Mouse (Mus musculus) left cerebral cortex, postnatal 10 days (tissue): Measurements from ENCODE around the gene Tada2a. TPM values are rescaled to one million over a fixed set of nuclear protein-coding genes. Genes with fewer than 3 reads are reported as not detected.

Source experiments
- DNase-seq, 2 experiments: peaks; one replicate each; pipeline ENCODE4 v3.0.0; 2021 to 2022; ENCODE audit warnings: low spot score in 2 of 2, mixed read lengths in 1 of 2; ENCODE audit errors: extremely low spot score in 1 of 2
- intact Hi-C: fragments of 180-260 bp; cut with DNase I; formaldehyde crosslinking; loops from one replicate; pipeline ENCODE4 v1.15.1; 2025
- total RNA-seq, 2 experiments: library from RNA; stranded (reverse); gene quantifications; 2 replicates each; pipeline ENCODE4 v1.2.3; 2021

Gene Tada2a
- total RNA-seq, 2 experiments from 2014 or later = 37.8 to 39.6 TPM

DNA sequence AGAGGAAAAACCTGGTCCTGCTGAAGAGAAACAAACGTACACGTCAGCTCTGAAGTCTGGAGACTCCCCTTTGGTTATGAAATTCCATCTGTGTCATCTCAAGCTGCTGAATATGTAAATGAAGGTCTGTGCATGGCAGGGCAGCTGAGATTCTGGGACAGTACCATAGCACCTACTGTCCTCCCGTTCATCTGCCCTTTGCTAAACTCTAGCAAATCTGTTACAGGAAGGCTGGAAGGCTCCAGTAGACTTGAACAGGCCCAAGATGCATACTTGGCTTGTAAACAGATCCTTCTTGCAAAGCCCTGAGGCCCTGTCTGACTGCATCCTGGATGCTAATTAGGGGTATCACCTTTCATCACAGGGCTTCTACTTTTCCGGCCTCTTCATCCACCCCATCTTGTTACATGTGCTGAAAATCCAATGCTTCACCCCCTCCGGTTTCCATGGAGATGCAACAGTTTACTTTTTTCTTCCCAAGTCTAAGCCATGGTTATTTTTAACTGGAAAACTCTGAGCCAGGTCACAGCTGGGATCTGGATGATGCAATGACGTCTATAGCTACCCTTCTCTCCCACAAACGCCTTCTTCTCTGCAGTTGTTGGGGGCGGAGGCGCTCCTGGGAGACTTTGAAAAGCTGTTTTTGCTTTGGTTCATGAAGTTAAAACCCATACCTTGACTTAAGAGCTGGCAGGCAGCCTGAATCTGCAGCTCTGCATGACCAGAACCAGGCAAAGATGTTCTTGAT, 56.3 kb downstream of the Tada2a start:
- intact Hi-C loops = no loop called here
- peak; percentile 47 to 70 for DNase-seq

DNA sequence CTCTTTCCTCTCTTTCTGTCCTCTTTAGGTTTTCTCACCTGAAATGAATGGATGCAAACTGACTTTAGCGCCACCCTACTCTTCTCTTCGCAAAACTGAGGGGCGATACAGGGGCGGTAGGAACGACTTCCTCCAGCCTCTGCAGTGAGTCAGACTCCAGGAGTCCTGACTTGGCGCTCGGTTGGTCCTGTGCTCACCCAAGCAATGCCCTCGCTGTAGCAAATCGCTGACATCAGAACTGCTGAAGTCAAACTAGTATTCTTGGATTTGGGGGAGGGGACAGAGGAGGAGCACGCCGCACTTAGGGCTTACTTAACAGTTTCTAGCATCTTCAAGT, 60.4 kb downstream of the Tada2a start, which contains the start of gene Dusp14:
Dusp14 (minus strand) TSS at position 228 of the 337 bp plus-strand sequence.
- DNase-seq = no peak
- intact Hi-C loops = no loop called here

DNA sequence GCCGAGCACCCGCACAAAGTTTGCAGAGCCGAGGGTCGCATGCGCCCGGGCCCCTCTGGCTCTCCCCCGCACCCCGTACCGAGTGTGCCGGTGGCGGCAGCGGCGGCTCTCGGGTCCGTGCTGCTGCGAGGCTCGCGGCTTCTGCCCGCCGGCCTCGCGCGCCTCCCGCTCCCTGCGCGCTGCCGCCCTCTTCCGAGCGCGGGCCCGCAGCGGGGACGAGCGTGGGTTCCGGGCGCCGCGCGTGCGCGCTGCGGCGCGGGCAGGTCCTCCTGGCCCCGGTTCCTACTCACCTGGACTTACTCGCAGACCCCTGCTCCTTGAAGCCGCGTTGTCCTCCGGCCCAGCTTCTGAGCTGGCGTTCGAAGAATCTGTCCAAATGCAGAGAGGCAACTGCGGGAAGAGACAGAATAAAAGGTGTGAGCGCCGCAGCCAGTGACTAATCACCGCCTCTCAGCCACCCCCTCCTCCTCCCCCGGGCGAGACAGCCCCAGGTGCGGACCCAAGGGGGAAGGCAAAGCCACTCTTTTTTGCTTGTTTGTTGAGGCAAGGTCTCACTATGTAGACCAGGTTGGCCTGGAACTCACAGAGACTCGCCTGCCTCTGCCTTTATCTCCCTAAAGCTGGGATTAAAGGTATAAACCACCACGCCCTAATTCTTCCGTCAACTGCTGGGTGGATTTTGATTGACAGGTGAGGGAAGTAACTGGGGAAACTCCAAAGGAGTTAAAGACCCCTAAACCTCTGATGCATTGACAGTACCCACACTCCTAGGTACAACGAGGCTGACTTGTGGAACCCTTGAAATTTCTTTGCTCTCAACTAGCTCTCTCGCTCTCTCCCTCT, 61.0 kb downstream of the Tada2a start:
- intact Hi-C loops = no loop called here
- DNase-seq = peak in 1 of 2 experiments; percentile 64

DNA sequence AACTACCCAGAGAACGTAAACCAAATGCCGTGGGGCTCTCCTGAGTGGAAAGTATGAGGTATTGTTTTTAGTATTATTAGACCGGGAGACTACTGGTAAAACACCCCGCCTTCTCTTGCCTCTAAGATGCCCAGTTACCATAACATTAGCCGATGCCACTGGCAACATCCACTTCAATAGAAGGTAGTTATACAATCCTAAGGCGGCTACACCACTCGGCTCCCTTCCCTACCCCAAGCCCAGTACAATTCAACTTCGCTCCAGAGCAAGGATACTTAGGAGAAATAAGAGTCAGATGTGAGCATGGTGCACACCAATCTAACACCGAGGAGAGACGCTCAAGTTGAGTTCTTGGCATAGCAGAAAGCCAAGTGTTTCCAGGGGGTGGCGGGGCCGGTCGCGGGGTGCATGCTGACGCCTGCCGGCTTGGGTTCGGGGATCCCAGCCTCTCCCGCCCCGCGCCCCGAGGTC, 61.6 kb downstream of the Tada2a start:
- DNase-seq = no peak
- intact Hi-C loops = no loop called here

DNA sequence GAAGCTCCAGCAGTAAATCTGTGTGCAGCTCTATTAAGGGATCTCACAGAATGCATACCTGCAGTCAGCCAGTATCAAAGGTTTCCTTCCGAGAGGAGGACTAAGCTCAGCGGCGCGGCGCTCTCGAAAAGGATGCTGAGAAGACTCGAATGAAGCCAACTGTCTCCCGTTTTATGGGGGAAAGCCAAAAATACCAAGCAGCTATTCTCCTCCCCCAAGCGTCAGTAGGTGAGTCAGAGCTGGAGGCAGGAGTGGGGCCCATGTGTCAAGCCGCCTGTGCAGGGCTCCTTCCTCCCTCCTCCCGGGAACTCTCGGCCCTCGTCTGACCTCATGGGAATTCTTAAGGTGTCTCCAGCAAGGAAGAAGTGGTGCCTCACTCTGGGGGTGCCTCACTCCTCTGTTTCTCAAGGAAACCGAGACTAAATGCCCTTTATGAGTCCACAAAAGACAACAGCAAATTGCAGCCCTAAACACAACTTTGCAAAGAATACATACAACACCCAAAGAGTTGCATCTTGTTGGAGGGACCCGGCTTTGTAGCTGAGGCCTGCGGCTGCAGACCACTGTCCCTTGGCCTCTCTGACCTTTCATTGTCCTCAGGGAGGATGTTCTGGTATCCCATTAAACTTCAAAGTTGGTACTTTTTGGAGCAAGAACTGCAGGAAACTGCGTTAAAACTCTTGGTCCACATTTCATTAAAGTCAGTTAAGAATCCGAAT, 62.3 kb downstream of the Tada2a start:
- peak; percentile 50 to 54 for DNase-seq
- intact Hi-C loops = no loop called here

DNA sequence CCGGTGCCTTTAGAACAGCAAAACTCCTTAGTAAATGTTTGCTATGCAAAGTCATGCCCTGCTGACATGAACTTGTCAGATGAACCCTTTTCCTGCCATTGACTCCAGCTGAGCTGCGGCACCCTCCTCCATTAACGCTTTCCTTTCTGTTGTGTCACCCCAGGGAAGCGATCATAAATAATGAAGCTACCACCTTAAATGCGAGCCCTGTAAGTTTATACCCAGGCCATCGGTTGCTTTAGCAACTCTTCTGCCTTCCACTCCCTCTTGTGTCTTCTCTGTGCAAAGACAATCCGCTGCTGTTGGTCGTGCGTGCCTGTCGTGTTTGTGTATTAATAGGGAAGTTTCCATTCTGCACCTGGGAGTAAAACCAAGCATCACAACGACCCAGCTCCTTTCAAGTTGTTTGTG, 63.3 kb downstream of the Tada2a start:
- intact Hi-C loops = no loop called here
- DNase-seq = no peak

DNA sequence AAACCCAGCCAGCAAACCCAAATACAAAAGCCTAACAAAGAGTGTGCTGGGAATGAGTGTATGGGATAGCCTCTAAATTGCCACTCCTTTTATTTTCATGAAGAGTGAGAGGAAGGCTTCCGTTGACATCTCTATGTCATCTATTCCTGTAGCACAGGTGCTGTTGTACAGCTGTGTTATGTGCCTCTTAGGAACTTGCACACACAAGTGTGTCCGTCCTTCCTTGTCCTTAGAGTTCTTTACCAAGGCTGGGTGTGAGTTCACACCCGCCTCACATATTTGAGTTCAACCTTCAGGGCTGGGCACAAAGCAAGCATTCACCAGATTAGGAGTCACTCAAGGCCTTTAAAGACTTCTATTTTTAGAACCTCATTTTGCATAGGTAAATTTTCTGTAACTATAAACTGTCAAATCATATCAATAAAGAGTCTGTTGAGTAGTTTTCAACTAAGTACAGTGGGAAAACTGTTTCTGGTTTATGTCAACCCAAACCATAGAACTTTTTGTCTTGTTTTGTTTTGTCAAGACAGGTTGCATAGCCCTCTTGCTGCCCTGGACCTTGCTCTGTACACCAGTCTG, 65.7 kb downstream of the Tada2a start:
- intact Hi-C loops = no loop called here
- no peak for DNase-seq

DNA sequence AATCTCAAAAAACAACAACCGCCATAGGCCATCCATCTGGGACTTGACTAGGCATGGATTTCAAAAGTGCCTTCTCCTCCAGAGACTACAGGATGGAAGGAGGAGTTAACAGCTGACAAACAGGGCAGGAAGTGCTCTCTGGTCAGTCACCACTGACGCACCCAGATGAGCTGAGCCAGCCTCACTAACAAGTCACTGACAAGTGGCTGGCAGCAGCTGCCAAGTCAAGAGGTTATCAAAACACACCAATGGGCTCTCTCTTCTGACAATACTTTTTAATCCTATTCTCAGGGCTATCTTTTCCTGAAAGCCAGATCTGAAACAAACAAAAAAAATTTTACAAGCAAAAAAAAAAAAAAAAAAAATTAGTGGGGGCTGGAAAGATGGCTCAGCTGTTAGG, 66.6 kb downstream of the Tada2a start:
- DNase-seq = no peak
- intact Hi-C loops = no loop called here

DNA sequence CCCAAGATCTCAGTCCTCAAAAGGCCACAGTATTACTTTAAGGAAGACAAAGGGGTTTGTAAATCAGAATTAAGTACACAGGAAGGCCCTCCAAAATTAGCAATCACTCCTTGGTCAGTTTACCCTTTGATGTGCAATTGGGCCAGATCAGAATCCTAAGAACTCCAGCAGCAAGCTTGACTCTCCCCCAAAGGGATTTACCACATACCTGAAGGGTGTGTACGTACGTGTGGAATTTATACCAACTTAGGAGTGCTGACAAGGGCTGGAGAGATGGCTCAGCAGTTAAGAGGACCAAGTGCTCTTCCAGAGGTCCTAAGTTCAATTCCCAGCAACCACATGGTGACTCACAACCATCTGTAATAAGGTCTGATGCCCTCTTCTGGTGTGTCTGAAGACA, 67.5 kb downstream of the Tada2a start:
- intact Hi-C loops = no loop called here
- no peak for DNase-seq

DNA sequence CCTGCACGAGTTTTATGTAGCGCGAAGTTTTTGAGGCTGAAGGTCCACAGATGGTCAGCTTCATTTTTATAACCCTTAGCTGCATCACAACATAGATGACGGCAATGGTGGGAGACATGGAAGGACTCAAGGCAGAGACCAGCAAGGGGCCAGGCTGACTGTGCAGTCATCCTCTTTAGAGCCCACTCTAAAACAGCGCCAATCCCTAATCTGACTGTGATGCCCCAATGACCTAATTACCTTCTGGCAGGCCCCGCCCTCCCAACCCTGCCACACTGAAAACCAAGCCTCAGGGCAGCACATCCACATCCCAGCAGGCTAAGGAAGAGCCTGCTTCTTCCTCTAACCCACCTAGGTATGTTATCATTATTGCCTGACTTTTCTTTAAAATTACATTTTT, 68.8 kb downstream of the Tada2a start:
- DNase-seq = no peak
- intact Hi-C loops = no loop called here

DNA sequence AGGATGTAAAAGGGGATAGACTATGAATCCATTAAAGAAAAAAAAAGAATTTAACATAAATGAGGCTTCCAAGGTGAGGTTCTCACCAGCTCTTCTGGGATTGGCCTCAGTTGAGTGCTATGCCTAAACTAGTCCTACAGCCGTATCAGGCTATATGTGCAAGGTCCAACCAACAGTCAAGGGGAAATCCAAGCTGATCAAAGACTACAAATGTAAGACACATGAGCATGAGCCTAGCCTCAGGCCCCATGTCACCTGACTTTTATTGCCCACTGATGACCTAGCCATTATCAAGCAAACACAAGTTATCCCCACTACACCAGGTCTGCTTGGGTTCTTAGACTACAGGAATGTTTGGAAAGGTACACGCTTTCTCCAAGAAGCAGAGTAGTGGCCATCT, 69.6 kb downstream of the Tada2a start:
- DNase-seq = no peak
- intact Hi-C loops = no loop called here

DNA sequence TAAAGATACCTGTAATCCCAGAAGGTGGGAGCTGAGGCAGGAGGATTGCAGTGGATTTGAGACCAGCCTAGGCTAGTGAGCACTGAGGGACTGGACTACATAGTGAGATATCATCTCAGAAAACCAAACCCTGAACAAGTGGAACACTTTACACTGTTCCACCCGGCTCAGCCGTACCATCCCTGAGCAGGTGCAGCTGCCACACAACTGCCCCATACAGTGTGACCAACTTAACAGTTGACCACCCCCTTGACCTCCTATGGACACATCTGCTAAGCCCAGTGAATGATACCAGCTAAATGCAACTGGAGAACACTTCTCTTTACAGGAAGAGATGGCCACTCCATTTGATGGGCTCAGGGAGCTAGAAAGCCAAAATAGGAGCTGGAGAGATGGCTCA, 72.0 kb downstream of the Tada2a start:
- intact Hi-C loops = no loop called here
- DNase-seq = no peak

DNA sequence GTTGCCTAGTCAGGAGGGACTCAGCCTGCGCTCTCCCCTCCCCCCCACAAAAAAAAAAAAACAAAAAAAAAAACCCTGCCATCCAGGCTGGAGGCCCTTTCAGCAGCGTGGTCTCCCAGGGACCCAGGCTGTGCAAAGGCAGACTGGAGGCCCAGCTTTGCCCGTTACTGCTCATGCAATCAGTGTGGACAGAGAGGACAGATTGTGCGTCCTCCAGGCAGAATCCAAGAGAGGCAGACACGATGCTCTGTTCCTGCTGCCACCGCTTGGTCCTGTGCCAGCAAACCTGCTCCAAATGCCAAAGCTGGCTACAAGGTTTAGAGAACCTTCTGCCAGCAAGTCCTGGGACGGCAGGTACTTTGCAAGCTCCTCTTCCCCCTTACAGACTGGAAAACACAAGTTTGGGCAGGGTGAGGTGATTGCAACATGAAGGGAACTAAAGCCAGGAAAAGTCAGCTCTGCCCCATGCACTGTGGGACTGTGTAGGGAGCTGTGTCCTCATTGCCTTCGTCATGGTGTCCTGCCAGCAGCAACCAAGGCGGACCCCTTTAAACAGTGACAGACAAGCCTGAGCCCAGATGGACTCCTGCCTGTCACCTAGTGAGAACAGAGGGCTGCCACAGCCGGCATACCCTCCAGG, 75.8 kb downstream of the Tada2a start:
- intact Hi-C loops = no loop called here
- DNase-seq = peak; percentile 46 to 76

DNA sequence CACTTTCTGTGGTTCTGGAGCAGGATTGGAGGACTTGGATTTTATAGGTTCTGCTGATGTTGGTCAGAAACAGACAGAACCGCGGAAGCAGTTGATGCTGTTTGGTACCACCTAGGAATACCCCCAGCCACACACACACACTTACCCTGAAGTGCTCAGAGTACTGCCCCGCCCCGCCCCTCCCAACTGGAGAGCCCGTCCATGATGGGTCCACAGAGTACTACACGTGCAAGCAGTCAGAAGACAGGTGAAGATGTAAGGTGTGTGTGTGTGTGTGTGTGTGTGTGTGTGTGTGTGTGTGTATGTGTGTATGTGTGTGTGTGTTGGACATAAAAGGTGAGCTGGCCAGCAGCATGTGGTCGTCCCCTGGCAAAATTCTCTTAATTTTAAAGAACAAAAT, 76.3 kb downstream of the Tada2a start:
- intact Hi-C loops = no loop called here
- no peak for DNase-seq

DNA sequence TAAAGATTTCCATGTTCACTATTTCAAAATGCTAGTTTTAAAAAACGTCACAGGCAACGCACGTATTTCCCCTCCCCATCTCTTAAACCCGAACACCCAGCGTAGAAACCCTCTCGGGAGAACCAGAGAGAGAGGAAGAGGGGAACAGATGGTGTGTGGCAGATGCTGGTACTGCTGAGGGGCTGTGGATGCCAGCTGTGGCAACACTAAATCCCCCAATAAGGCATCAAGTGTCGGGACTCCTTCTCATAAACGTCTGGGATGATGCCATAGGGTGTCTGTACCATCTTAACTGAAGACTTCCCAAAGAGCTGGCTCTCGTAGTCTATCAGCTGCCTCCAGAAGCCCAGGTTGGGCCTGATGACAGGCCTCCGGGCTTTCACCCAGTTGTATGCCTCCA, 81.0 kb downstream of the Tada2a start:
- intact Hi-C loops = no loop called here
- DNase-seq = no peak

DNA sequence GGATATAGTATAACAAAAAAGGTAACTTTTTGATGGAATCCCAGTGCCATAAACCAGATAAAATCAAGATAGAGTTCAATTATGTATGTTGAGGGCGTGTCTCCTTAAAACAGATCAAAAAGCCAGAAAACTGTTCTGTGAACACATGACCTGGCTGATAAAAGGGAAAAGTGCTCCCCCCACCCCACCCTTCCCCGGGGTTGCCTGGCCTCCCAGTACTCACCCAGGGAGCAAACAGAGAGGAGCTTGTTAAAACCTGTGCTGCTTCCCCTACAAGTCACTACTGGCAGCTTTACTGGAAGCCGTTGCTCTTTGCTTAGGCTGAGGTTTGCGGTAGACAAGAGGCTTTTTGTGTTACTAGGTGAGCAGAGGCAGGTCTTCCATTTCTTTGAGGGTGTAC, 82.1 kb downstream of the Tada2a start:
- no peak for DNase-seq
- intact Hi-C loops = no loop called here

DNA sequence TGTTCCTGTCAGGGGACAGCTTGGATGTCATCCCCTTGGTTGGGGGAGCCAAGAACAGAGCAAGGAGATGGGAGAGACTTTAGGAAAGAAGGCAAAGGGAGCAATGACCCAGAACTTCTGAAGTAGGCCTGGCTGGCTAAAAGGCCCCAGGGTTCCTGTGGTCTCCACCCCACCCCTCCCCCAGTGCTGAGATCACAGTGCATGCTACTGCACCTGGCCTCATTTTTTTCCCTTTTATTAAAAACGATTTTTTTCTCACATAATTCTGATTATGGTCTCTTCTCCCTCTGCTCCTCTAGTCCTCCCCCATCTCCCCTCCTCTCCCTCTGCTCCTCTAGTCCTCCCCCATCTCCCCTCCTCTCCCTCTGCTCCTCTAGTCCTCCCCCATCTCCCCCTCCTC, 84.4 kb downstream of the Tada2a start:
- no peak for DNase-seq
- intact Hi-C loops = no loop called here

DNA sequence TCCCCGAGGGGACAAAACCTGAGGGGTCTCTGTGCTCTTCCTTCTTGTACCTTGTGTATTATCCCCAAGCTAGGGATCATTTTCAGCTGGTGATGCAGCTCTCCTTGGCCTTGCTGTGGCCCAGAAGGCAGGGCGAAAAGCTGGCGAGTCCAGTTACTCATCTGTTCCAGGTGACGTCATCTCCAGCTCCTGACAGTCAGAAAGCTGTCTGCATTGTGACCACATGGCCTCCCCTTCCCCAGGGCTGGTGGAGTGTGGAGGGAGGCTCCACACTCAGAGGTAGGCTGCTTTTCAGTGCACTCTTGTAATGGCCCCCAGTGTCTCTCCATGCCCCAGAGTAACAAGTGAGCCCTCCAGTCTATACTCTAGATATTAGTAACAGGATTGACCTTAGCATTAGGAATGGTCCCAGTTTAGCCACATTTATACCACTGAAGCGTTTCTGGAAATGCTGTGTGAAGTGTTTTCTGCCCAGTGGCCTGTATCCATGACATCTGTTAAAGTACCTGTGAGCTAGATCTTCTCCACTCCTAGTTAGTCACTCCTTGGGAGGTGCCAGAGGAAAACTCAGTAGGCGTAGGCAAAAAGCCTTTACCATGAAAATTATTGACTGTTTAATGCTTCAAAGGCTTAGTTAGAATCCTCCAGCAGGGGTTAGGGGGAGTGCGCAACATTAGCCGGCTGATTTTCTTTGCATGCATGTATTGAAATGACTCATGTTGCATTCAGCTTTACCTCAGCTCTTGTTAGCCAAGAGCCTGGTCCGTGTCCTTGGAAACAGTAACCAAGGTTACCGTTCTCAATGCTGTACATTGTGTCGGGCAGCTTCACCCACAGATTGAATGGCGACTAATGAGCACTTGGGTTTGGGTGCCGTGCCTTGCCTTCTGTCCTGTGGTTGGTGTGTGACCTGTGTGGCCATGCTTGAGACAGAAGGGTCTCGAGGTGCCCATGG, 86.3 kb downstream of the Tada2a start:
- DNase-seq = peak in 1 of 2 experiments; percentile 78
- intact Hi-C loops = no loop called here
